Mouse (Mus musculus): ENCODE results near the gene Gm20671. TPM values are rescaled to one million over a fixed set of nuclear protein-coding genes. Genes with fewer than 3 reads are reported as not detected.
"Not testable (repeated sequence)": the region's sequence is repeated elsewhere in the genome, so short reads cannot be mapped to it uniquely, and the experiment has no call there.

The Gm20671 gene
- polyA plus RNA-seq, 1 experiment, result 0.89 TPM

GRCm38 (mm10) chr5:32747650-32748375 is 79.1 kb downstream of the Gm20671 start:
- no peak for TF ChIP-seq POLR2A (IDR thresholded peaks at IDR 0.05; ENCODE audit: borderline replicate concordance, extremely low read depth, insufficient read depth, insufficient read length, poor library complexity, severe bottlenecking)
- peak; percentile 83; the same call in 1 of the 2 replicates for TF ChIP-seq CTCF (IDR thresholded peaks at IDR 0.05; ENCODE audit: borderline replicate concordance, extremely low read depth, insufficient read depth, insufficient read length)
- peak; percentile 74 for DNase-seq (ENCODE audit: low read depth)

GRCm38 (mm10) chr5:32745705-32746655 is 80.9 kb downstream of the Gm20671 start:
- peak; percentile 48 for DNase-seq (ENCODE audit: low read depth)
- no peak for TF ChIP-seq POLR2A (IDR thresholded peaks at IDR 0.05; ENCODE audit: borderline replicate concordance, extremely low read depth, insufficient read depth, insufficient read length, poor library complexity, severe bottlenecking)
- TF ChIP-seq CTCF (IDR thresholded peaks at IDR 0.05; ENCODE audit: borderline replicate concordance, extremely low read depth, insufficient read depth, insufficient read length), result no peak

GRCm38 (mm10) chr5:32742149-32742548 is 84.8 kb downstream of the Gm20671 start:
- TF ChIP-seq CTCF (IDR thresholded peaks at IDR 0.05; ENCODE audit: borderline replicate concordance, extremely low read depth, insufficient read depth, insufficient read length), result peak; percentile 46
- no peak for TF ChIP-seq POLR2A (IDR thresholded peaks at IDR 0.05; ENCODE audit: borderline replicate concordance, extremely low read depth, insufficient read depth, insufficient read length, poor library complexity, severe bottlenecking)
- peak; percentile 77 for DNase-seq (ENCODE audit: low read depth)

GRCm38 (mm10) chr5:32741377-32741776 is 85.5 kb downstream of the Gm20671 start:
- peak; percentile 47 for DNase-seq (ENCODE audit: low read depth)

- DNase-seq (ENCODE audit: low read depth), result peak; percentile 29
These were observed 86.1 kb downstream of the Gm20671 start for GRCm38 (mm10) chr5:32740850-32741249.

- no peak for DNase-seq (ENCODE audit: low read depth)
- no peak for TF ChIP-seq POLR2A (IDR thresholded peaks at IDR 0.05; ENCODE audit: borderline replicate concordance, extremely low read depth, insufficient read depth, insufficient read length, poor library complexity, severe bottlenecking)
- TF ChIP-seq CTCF (IDR thresholded peaks at IDR 0.05; ENCODE audit: borderline replicate concordance, extremely low read depth, insufficient read depth, insufficient read length), result no peak
These were observed 86.8 kb downstream of the Gm20671 start for GRCm38 (mm10) chr5:32740138-32740537.

- DNase-seq (ENCODE audit: low read depth), result not testable (repeated sequence)
These were observed 90.1 kb downstream of the Gm20671 start for GRCm38 (mm10) chr5:32736770-32737169.

- TF ChIP-seq CTCF (IDR thresholded peaks at IDR 0.05; ENCODE audit: borderline replicate concordance, extremely low read depth, insufficient read depth, insufficient read length), result no peak
- TF ChIP-seq POLR2A (IDR thresholded peaks at IDR 0.05; ENCODE audit: borderline replicate concordance, extremely low read depth, insufficient read depth, insufficient read length, poor library complexity, severe bottlenecking), result no peak
- no peak for DNase-seq (ENCODE audit: low read depth)
These were observed 91.1 kb downstream of the Gm20671 start for GRCm38 (mm10) chr5:32735779-32736178.

GRCm38 (mm10) chr5:32733892-32734291 is 93.0 kb downstream of the Gm20671 start:
- DNase-seq (ENCODE audit: low read depth), result not testable (repeated sequence)

GRCm38 (mm10) chr5:32728851-32729250 is 98.1 kb downstream of the Gm20671 start:
- no peak for DNase-seq (ENCODE audit: low read depth)
- TF ChIP-seq POLR2A (IDR thresholded peaks at IDR 0.05; ENCODE audit: borderline replicate concordance, extremely low read depth, insufficient read depth, insufficient read length, poor library complexity, severe bottlenecking) (no peak), CTCF (IDR thresholded peaks at IDR 0.05; ENCODE audit: borderline replicate concordance, extremely low read depth, insufficient read depth, insufficient read length) (no peak)

GRCm38 (mm10) chr5:32728300-32728699 is 98.6 kb downstream of the Gm20671 start:
- TF ChIP-seq CTCF (IDR thresholded peaks at IDR 0.05; ENCODE audit: borderline replicate concordance, extremely low read depth, insufficient read depth, insufficient read length) (no peak), POLR2A (IDR thresholded peaks at IDR 0.05; ENCODE audit: borderline replicate concordance, extremely low read depth, insufficient read depth, insufficient read length, poor library complexity, severe bottlenecking) (no peak)
- DNase-seq (ENCODE audit: low read depth), result no peak

GRCm38 (mm10) chr5:32725397-32725796 is 101.5 kb downstream of the Gm20671 start:
- DNase-seq (ENCODE audit: low read depth), result not testable (repeated sequence)

- no peak for DNase-seq (ENCODE audit: low read depth)
- TF ChIP-seq CTCF (IDR thresholded peaks at IDR 0.05; ENCODE audit: borderline replicate concordance, extremely low read depth, insufficient read depth, insufficient read length), result no peak
- TF ChIP-seq POLR2A (IDR thresholded peaks at IDR 0.05; ENCODE audit: borderline replicate concordance, extremely low read depth, insufficient read depth, insufficient read length, poor library complexity, severe bottlenecking), result no peak
These were observed 102.9 kb downstream of the Gm20671 start for GRCm38 (mm10) chr5:32723981-32724380.

GRCm38 (mm10) chr5:32722711-32723110 is 104.2 kb downstream of the Gm20671 start:
- DNase-seq (ENCODE audit: low read depth), result not testable (repeated sequence)
